Mouse (Mus musculus) stomach, postnatal 0 days (tissue): Measurements from ENCODE around the gene Sned1. TPM values are rescaled to one million over a fixed set of nuclear protein-coding genes. Genes with fewer than 3 reads are reported as not detected.

ENCODE experiments used
- ATAC-seq: fragments of 200-750 bp; cut with Nextera tagmentation; 2 replicates; pipeline ENCODE4 v1.8.0; 2017; ENCODE audit not compliant: low FRiP score, low TSS enrichment
- DNase-seq: peaks from one replicate; pipeline ENCODE4 v3.0.0-alpha.2; 2016; ENCODE audit warnings: low spot score
- H3K27ac ChIP-seq: fragments of 300-500 bp; sonication (generic); replicated peaks from 2 replicates; pipeline ENCODE4 v1.5.1; 2014; ENCODE audit warnings: mild to moderate bottlenecking, control low read depth
- H3K27me3 ChIP-seq: fragments of 300-500 bp; sonication (generic); 2 replicates; pipeline ENCODE4 v1.6.1; 2014; ENCODE audit warnings: low read length; ENCODE audit not compliant: control insufficient read depth, insufficient read depth
- H3K36me3 ChIP-seq: fragments of 300-500 bp; sonication (generic); 2 replicates; pipeline ENCODE4 v1.6.1; 2014; ENCODE audit warnings: low read length, mixed read lengths; ENCODE audit not compliant: control insufficient read depth, insufficient read depth
- H3K4me1 ChIP-seq: fragments of 300-500 bp; sonication (generic); replicated peaks from 2 replicates; pipeline ENCODE4 v1.6.1; 2014; ENCODE audit warnings: antibody characterized with exemption; ENCODE audit not compliant: control insufficient read depth, insufficient read depth
- H3K4me2 ChIP-seq: fragments of 300-500 bp; sonication (generic); replicated peaks from 2 replicates; pipeline ENCODE4 v1.6.1; 2014; ENCODE audit warnings: low read depth, mild to moderate bottlenecking, control low read depth, moderate library complexity
- H3K4me3 ChIP-seq: fragments of 300-500 bp; sonication (generic); 2 replicates; pipeline ENCODE4 v1.5.1; 2014; ENCODE audit warnings: low read depth, low read length, control low read depth
- H3K9ac ChIP-seq: fragments of 300-500 bp; sonication (generic); 2 replicates; pipeline ENCODE4 v1.6.1; 2014; ENCODE audit warnings: mild to moderate bottlenecking, low read length, control low read depth, mixed read lengths
- H3K9me3 ChIP-seq: fragments of 300-500 bp; sonication (generic); 2 replicates; pipeline ENCODE4 v1.6.1; 2016; ENCODE audit warnings: low read length; ENCODE audit not compliant: control insufficient read depth
- CTCF ChIP-seq: IDR thresholded peaks from 2 replicates; pipeline ENCODE4 v1.5.1; 2016; ENCODE audit warnings: antibody characterized with exemption, low read depth, mild to moderate bottlenecking, moderate library complexity
- EP300 ChIP-seq: optimal IDR thresholded peaks from 2 replicates; pipeline ENCODE3; 2016; ENCODE audit warnings: antibody characterized with exemption
- WGBS: fragments of 180-500 bp; shearing (Covaris S2); extraction: QIAGEN DNeasy Blood & Tissue Kit; methylation state at CpG from one replicate; pipeline ENCODE4 v1.1.7; 2014; 5-methylcytosine and 5-hydroxymethylcytosine counted together
- microRNA-seq: library from miRNA; unstranded; fragments of <30 nt; microRNA quantifications from one replicate; pipeline ENCODE4, GENCODE M21; 2016
- polyA plus RNA-seq: library from polyadenylated mRNA; unstranded; fragments of >200 nt; fragmentation: Nextera tagmentation; extraction: Ambion mirVana; gene quantifications from 2 replicates; pipeline ENCODE4 v1.2.1, GENCODE M21; 2015

Gene Sned1
- polyA plus RNA-seq, 1 experiment from 2014 or later: 1.4 TPM

- Histone ChIP-seq H3K4me2 (peak within 1 kb of the TSS; percentile 90), H3K27ac (peak within 1 kb of the TSS; percentile 65), H3K36me3 (0 out of 2 replicates have a peak, but pooled peaks cover 3% of the 10 kb centered on the region), H3K4me3 (peak within 1 kb of the TSS; percentile 90), H3K9ac (peak within 1 kb of the TSS; percentile 79), H3K4me1 (0 out of 2 replicates have a peak, but pooled peaks cover 2% of the 10 kb centered on the region), H3K27me3 (no peaks in the 10 kb centered on the region), H3K9me3 (no peaks in the 10 kb centered on the region)
- DNase-seq (peak; percentile 96), ATAC-seq (peak; percentile 97)
- TF ChIP-seq CTCF (no peak), EP300 (no peak)
- WGBS: under 1% methylated on average over 63 of the region's 63 CpGs
These were observed 107.2 kb downstream of the Sned1 start, which contains the start of the genes Ppp1r7 and Pask for GRCm38 (mm10) chr1:93342648-93343503. Gene Ppp1r7 (plus strand): TSS chr1:93342854. Gene Pask (minus strand): TSS chr1:93343482.

- Histone ChIP-seq H3K36me3 (0 out of 2 replicates have a peak, but pooled peaks cover 3% of the 10 kb centered on the region), H3K27me3 (no peaks in the 10 kb centered on the region), H3K27ac (peak overlapping the region; percentile 65), H3K4me1 (0 out of 2 replicates have a peak, but pooled peaks cover 2% of the 10 kb centered on the region), H3K9ac (peak overlapping the region; percentile 79), H3K4me3 (peak overlapping the region; percentile 90), H3K9me3 (no peaks in the 10 kb centered on the region), H3K4me2 (peak overlapping the region; percentile 90)
- peak; percentile 92 for DNase-seq
- no peak for TF ChIP-seq EP300
- TF ChIP-seq CTCF: peak; percentile 68
- 1% methylated on average over 39 of the region's 39 CpGs for WGBS
- ATAC-seq: peak; percentile 96
These were observed 107.9 kb downstream of the Sned1 start for GRCm38 (mm10) chr1:93343504-93344047.

GRCm38 (mm10) chr1:93347176-93347575 lies 111.5 kb downstream of the Sned1 start:
- Histone ChIP-seq H3K36me3 (peaks cover 8% of the 10 kb centered on the region), H3K4me1 (0 out of 2 replicates have a peak, but pooled peaks cover 2% of the 10 kb centered on the region), H3K4me2 (no peak overlapping the region), H3K9ac (no peak overlapping the region), H3K4me3 (no peak overlapping the region), H3K27ac (no peak overlapping the region), H3K27me3 (no peaks in the 10 kb centered on the region), H3K9me3 (no peaks in the 10 kb centered on the region)
- DNase-seq: no peak
- no peak for ATAC-seq
- 91% methylated on average over 5 of the region's 5 CpGs for WGBS
- TF ChIP-seq EP300 (no peak), CTCF (no peak)

- no peak for TF ChIP-seq EP300
- ATAC-seq (no peak), DNase-seq (no peak)
- H3K4me3 ChIP-seq: no peak overlapping the region
- H3K27me3 ChIP-seq: no peaks in the 10 kb centered on the region
- WGBS: 85% methylated on average over 4 of the region's 4 CpGs
- peaks cover 12% of the 10 kb centered on the region for H3K36me3 ChIP-seq
- no peaks in the 10 kb centered on the region for H3K4me1 ChIP-seq
- no peak overlapping the region for H3K27ac ChIP-seq
- H3K9ac ChIP-seq: no peak overlapping the region
- H3K9me3 ChIP-seq: no peaks in the 10 kb centered on the region
- no peak overlapping the region for H3K4me2 ChIP-seq
These were observed 114.1 kb downstream of the Sned1 start for GRCm38 (mm10) chr1:93349701-93350100.

Small RNA genes lying within 50 kb of the gene (microRNA-seq; reads per million reads assigned to microRNA genes)
- gene Mir6901 (not detected), gene Mir6902 (not detected)

Other genes with a start within 250 kb of the Sned1 start
- 0.12 TPM in 1 of 2 replicates, not detected in the other for gene Aqp12, start 229.5 kb upstream of the Sned1 start, polyA plus RNA-seq
- gene Kif1a, start 133.9 kb upstream of the Sned1 start, polyA plus RNA-seq: 7.7 and 9.6 TPM in 2 replicates
- gene Agxt, start 100.6 kb upstream of the Sned1 start, polyA plus RNA-seq: 0.48 and 0.55 TPM in 2 replicates
- 27.8 and 34.3 TPM in 2 replicates for gene 2310007B03Rik, start 74.9 kb upstream of the Sned1 start, polyA plus RNA-seq
- 0.04 and 0.06 TPM in 2 replicates for gene Crocc2, start 67.1 kb upstream of the Sned1 start, polyA plus RNA-seq
- gene Mterf4, start 70.1 kb downstream of the Sned1 start, polyA plus RNA-seq: 13.0 and 14.7 TPM in 2 replicates
- 37.8 and 38.5 TPM in 2 replicates for gene Ppp1r7, start 107.0 kb downstream of the Sned1 start, polyA plus RNA-seq
- gene Pask, start 107.6 kb downstream of the Sned1 start, polyA plus RNA-seq: 2.2 and 2.6 TPM in 2 replicates
- 3.7 and 4.8 TPM in 2 replicates for gene Ano7, start 138.1 kb downstream of the Sned1 start, polyA plus RNA-seq
- 106 and 155 TPM in 2 replicates for gene Hdlbp, start 243.0 kb downstream of the Sned1 start, polyA plus RNA-seq